Mouse (Mus musculus) activated CD4-positive, CD25-positive, alpha-beta regulatory T cell (primary cell): ENCODE results near the gene Poglut1. TPM values are rescaled to one million over a fixed set of nuclear protein-coding genes. Genes with fewer than 3 reads are reported as not detected.

ENCODE experiments used
- polyA plus RNA-seq, 2 experiments: library from polyadenylated mRNA; unstranded; fragments of 100-300 nt; shearing (Covaris generic); gene quantifications; one replicate each; pipeline ENCODE4 v1.2.1; 2017

The Poglut1 gene
- polyA plus RNA-seq: 10 to 100 TPM; 38.4 to 39.0 TPM

GRCm38 (mm10) chr16:38549479-38550396 lies at the start of gene Poglut1:
Gene Poglut1 (minus strand): TSS chr16:38550258.

DNA sequence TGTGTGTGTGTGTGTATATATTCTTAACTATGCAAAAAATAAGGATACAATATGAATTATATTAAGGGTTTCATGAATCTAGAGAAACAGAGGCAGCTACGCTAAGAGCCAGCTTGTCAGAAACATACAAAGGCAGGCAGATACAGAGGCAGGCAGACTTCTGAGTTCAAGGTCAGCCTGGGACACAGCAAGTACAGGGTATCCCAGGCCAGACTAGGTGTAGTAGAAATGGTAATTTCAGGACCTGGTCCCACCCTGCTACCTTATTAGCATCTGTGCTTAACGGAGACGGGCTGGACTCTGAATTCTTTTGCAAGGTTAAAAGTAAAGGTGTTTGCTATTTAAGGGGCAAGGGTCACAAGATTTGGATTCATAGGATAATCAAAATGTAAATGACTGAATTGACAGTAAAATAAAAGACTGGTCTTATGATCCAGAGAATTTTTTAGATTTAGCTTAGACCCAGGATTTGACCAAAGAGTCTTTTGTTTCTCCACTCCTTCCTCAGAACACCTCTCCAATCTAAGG lies 8.2 kb upstream of the Poglut1 start, which contains the start of gene Tmem39a:
Tmem39a (plus strand) TSS at position 478 of the 528 bp plus-strand sequence.

GRCm38 (mm10) chr16:38522129-38523084 lies 27.7 kb downstream of the Poglut1 start, which contains the start of gene Timmdc1:
Gene Timmdc1 (minus strand): TSS chr16:38522663.

Other genes with a start within 250 kb of the Poglut1 start
- under 1 TPM; 0.11 to 0.59 TPM for gene Maats1, start 208.1 kb downstream of the Poglut1 start, polyA plus RNA-seq
- gene Cox17, start 203.3 kb downstream of the Poglut1 start, polyA plus RNA-seq: 100 to 1,000 TPM; 192 to 256 TPM
- gene Gm21987, start 203.2 kb downstream of the Poglut1 start, polyA plus RNA-seq: under 1 TPM in 1 of 2 experiments, not detected in 1; 0.60 TPM
- 10 to 100 TPM in 1 of 2 experiments, under 1 TPM in 1; 0.16 to 13.2 TPM for gene Popdc2, start 188.0 kb downstream of the Poglut1 start, polyA plus RNA-seq
- gene Pla1a, start 117.1 kb downstream of the Poglut1 start, polyA plus RNA-seq: under 1 TPM; 0.13 to 0.20 TPM
- 100 to 1,000 TPM in 1 of 2 experiments, 10 to 100 TPM in 1; 70.6 to 120 TPM for gene Adprh, start 97.6 kb downstream of the Poglut1 start, polyA plus RNA-seq
- gene Cd80, start 94.7 kb downstream of the Poglut1 start, polyA plus RNA-seq: 1 to 10 TPM in 1 of 2 experiments, under 1 TPM in 1; 0.32 to 7.8 TPM
- 1 to 10 TPM; 5.8 to 8.2 TPM for gene Timmdc1, start 27.6 kb downstream of the Poglut1 start, polyA plus RNA-seq
- gene Tmem39a, start 8.4 kb upstream of the Poglut1 start, polyA plus RNA-seq: 10 to 100 TPM; 32.7 to 45.8 TPM
- 10 to 100 TPM; 37.0 to 49.8 TPM for gene Arhgap31, start 163.0 kb upstream of the Poglut1 start, polyA plus RNA-seq
- 1 to 10 TPM; 3.1 to 7.5 TPM for gene B4galt4, start 192.0 kb upstream of the Poglut1 start, polyA plus RNA-seq